Mouse (Mus musculus) hindbrain, embryonic 15.5 days (tissue): ENCODE data around the gene Stxbp1. TPM values are rescaled to one million over a fixed set of nuclear protein-coding genes. Genes with fewer than 3 reads are reported as not detected.
"Not testable (repeated sequence)": the region's sequence is repeated elsewhere in the genome, so short reads cannot be mapped to it uniquely, and the experiment has no call there.

Experiments used
- ATAC-seq: fragments of 200-750 bp; cut with Nextera tagmentation; 2 replicates; pipeline ENCODE4 v1.8.0; 2017; ENCODE audit warnings: low read depth, moderate number of reproducible peaks, moderate TSS enrichment; ENCODE audit not compliant: low FRiP score
- H3K27ac ChIP-seq: fragments of 300-500 bp; sonication (generic); replicated peaks from 2 replicates; pipeline ENCODE4 v1.5.1; 2015; ENCODE audit warnings: mild to moderate bottlenecking, inconsistent platforms
- H3K27me3 ChIP-seq: fragments of 300-500 bp; sonication (generic); 2 replicates; pipeline ENCODE4 v1.6.1; 2015; ENCODE audit warnings: control low read depth, inconsistent platforms
- H3K36me3 ChIP-seq: fragments of 300-500 bp; sonication (generic); 2 replicates; pipeline ENCODE4 v1.6.1; 2015; ENCODE audit warnings: control low read depth, inconsistent platforms
- H3K4me1 ChIP-seq: fragments of 300-500 bp; sonication (generic); replicated peaks from 2 replicates; pipeline ENCODE4 v1.6.1; 2015; ENCODE audit warnings: control low read depth, inconsistent platforms
- H3K4me2 ChIP-seq: fragments of 300-500 bp; sonication (generic); 2 replicates; pipeline ENCODE4 v1.6.1; 2015; ENCODE audit warnings: moderate library complexity, mild to moderate bottlenecking, inconsistent platforms
- H3K4me3 ChIP-seq: fragments of 300-500 bp; sonication (generic); 2 replicates; pipeline ENCODE4 v1.5.1; 2015; ENCODE audit warnings: mild to moderate bottlenecking, inconsistent platforms
- H3K9ac ChIP-seq: fragments of 300-500 bp; sonication (generic); 2 replicates; pipeline ENCODE4 v1.6.1; 2015; ENCODE audit warnings: inconsistent platforms
- H3K9me3 ChIP-seq: fragments of 300-500 bp; sonication (generic); 2 replicates; pipeline ENCODE4 v1.6.1; 2016; ENCODE audit warnings: control low read depth, inconsistent platforms
- WGBS: fragments of 180-500 bp; shearing (Covaris S2); methylation state at CpG from one replicate; pipeline ENCODE4 v1.1.7; 2015; 5-methylcytosine and 5-hydroxymethylcytosine counted together
- polyA plus RNA-seq: library from polyadenylated mRNA; unstranded; fragments of >200 nt; fragmentation: Nextera tagmentation; extraction: Ambion mirVana; gene quantifications from 2 replicates; pipeline ENCODE4 v1.2.1, GENCODE M21; 2015

Gene Stxbp1
- polyA plus RNA-seq, 1 experiment from 2014 or later = 323 TPM

- Histone ChIP-seq H3K27ac (no peak overlapping the region), H3K9me3 (no peaks in the 10 kb centered on the region), H3K4me1 (peaks cover 13% of the 10 kb centered on the region), H3K4me2 (no peak overlapping the region), H3K4me3 (no peak overlapping the region), H3K27me3 (no peaks in the 10 kb centered on the region), H3K9ac (no peak overlapping the region), H3K36me3 (no peaks in the 10 kb centered on the region)
- WGBS = 66% methylated on average over 6 of the region's 6 CpGs
- ATAC-seq = no peak
These were observed 22.8 kb upstream of the Stxbp1 start for GRCm38 (mm10) chr2:32869721-32870274.

GRCm38 (mm10) chr2:32867354-32867753 is 20.3 kb upstream of the Stxbp1 start:
- H3K36me3 ChIP-seq = no peaks in the 10 kb centered on the region
- H3K4me1 ChIP-seq = no peaks in the 10 kb centered on the region
- H3K4me2 ChIP-seq = no peak overlapping the region
- H3K27ac ChIP-seq = no peak overlapping the region
- no peaks in the 10 kb centered on the region for H3K27me3 ChIP-seq
- H3K9me3 ChIP-seq = no peaks in the 10 kb centered on the region
- no peak for ATAC-seq
- WGBS = 79% methylated on average over 4 of the region's 4 CpGs
- no peak overlapping the region for H3K4me3 ChIP-seq
- H3K9ac ChIP-seq = no peak overlapping the region

- no peak for ATAC-seq
- Histone ChIP-seq H3K4me2 (no peak overlapping the region), H3K36me3 (no peaks in the 10 kb centered on the region), H3K27ac (no peak overlapping the region), H3K27me3 (no peaks in the 10 kb centered on the region), H3K9ac (no peak overlapping the region), H3K4me3 (no peak overlapping the region), H3K9me3 (no peaks in the 10 kb centered on the region), H3K4me1 (no peaks in the 10 kb centered on the region)
- 59% methylated on average over 2 of the region's 2 CpGs for WGBS
These were observed 17.7 kb upstream of the Stxbp1 start for GRCm38 (mm10) chr2:32864755-32865154.

DNA sequence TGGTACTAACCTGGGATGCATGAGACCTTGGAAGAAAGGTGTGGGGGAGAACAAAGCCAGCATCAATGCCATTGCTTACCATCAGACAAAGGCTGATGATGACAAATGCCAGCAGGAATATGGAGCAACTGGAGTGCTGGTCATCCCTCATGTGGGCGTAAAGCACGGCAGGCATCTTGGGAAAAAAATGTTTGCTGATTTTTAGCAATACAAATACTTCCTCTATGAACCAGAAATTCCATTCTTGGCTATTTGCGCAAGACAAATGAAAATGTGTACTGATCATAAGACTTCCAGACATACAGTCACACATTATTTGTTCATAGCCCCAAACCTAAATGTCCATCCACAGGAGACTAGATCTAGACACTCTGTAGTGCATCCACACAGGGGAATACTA is 16.3 kb upstream of the Stxbp1 start:
- no peak overlapping the region for H3K4me3 ChIP-seq
- no peak for ATAC-seq

GRCm38 (mm10) chr2:32860799-32861198 is 13.8 kb upstream of the Stxbp1 start:
- 78% methylated on average over 8 of the region's 8 CpGs for WGBS
- Histone ChIP-seq H3K4me2 (no peak overlapping the region), H3K27ac (no peak overlapping the region), H3K4me3 (no peak overlapping the region), H3K9me3 (no peaks in the 10 kb centered on the region), H3K4me1 (no peaks in the 10 kb centered on the region), H3K27me3 (no peaks in the 10 kb centered on the region), H3K9ac (no peak overlapping the region), H3K36me3 (no peaks in the 10 kb centered on the region)
- no peak for ATAC-seq

More for the DNA sequence above, 16.3 kb upstream of the Stxbp1 start:
- WGBS = 88% methylated on average over 3 of the region's 3 CpGs
- Histone ChIP-seq H3K9ac (no peak overlapping the region), H3K36me3 (no peaks in the 10 kb centered on the region), H3K4me2 (no peak overlapping the region), H3K9me3 (no peaks in the 10 kb centered on the region), H3K27me3 (no peaks in the 10 kb centered on the region), H3K4me1 (no peaks in the 10 kb centered on the region), H3K27ac (no peak overlapping the region)

- H3K4me2 ChIP-seq = no peak overlapping the region
- H3K36me3 ChIP-seq = no peaks in the 10 kb centered on the region
- ATAC-seq = no peak
- no peak overlapping the region for H3K27ac ChIP-seq
- no peaks in the 10 kb centered on the region for H3K27me3 ChIP-seq
- no peaks in the 10 kb centered on the region for H3K4me1 ChIP-seq
- no peak overlapping the region for H3K9ac ChIP-seq
- no peak overlapping the region for H3K4me3 ChIP-seq
- WGBS = 80% methylated on average over 5 of the region's 5 CpGs
- no peaks in the 10 kb centered on the region for H3K9me3 ChIP-seq
These were observed 12.6 kb upstream of the Stxbp1 start for GRCm38 (mm10) chr2:32859622-32860012.

GRCm38 (mm10) chr2:32859010-32859621 is 12.1 kb upstream of the Stxbp1 start:
- Histone ChIP-seq H3K4me2 (no peak overlapping the region), H3K4me3 (no peak overlapping the region), H3K27ac (no peak overlapping the region), H3K4me1 (no peaks in the 10 kb centered on the region), H3K9me3 (no peaks in the 10 kb centered on the region), H3K36me3 (no peaks in the 10 kb centered on the region), H3K9ac (no peak overlapping the region), H3K27me3 (no peaks in the 10 kb centered on the region)
- ATAC-seq = peak; percentile 52; the same call in 1 of the 2 replicates
- 45% methylated on average over 10 of the region's 10 CpGs for WGBS

DNA sequence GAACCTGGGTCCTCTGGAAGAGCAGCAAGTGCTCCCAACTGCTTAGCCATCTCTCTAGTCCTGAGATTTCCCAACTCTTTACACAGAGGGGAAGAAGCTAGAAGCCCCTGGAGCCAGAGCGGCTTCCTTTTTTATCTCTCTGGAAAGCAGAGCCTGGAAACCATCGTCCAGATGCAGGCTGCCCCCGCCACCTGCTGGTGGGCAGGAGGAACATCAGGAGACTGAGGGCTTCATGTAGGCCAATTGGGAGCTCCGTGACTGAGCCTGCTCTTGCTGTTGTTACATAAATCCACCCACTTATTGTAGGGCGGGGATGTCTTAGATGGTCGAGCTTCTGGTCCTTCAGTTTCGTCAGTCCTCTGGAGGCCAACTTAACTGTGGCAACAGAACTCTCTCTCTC is 10.5 kb upstream of the Stxbp1 start:
- H3K9ac ChIP-seq = no peak overlapping the region
- 1% methylated on average over 7 of the region's 7 CpGs for WGBS
- H3K4me3 ChIP-seq = no peak overlapping the region
- no peak overlapping the region for H3K27ac ChIP-seq
- ATAC-seq = peak; percentile 75
- no peaks in the 10 kb centered on the region for H3K27me3 ChIP-seq
- H3K36me3 ChIP-seq = no peaks in the 10 kb centered on the region
- peaks cover under 1% of the 10 kb centered on the region for H3K4me1 ChIP-seq
- no peaks in the 10 kb centered on the region for H3K9me3 ChIP-seq
- H3K4me2 ChIP-seq = no peak overlapping the region

DNA sequence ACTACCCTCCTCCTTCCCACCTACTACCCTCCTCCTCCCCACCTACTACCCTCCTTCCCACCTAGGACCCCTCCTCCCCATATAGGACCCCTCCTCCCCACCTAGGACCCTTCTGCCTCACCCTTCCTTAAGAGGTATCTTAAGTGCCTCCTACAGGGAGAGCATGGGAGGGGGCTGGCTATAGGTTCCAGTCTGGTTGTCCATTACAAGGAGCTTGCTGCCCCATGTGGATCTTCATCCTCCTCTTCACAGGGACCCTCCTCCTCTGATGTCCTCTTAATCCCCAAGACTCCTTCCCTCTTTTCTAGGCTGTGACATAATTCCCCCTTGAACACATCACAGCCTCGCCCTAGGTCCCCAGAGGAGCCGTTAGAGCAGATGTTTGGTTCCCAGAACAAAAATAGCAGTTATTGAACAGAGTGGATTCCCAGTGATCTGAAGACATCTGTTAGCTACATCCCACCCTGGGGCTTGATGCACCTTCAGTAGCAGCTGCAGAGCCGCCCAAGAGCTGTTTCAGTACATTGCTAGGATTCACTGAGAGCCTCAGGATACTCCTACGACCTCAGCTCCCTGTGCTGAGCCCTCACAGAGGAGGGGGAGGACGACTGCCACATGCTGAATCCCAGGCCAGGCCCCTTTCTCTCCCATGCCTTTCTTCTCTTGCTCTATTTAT is 8.9 kb upstream of the Stxbp1 start:
- Histone ChIP-seq H3K27ac (no peak overlapping the region), H3K4me1 (peaks cover 8% of the 10 kb centered on the region), H3K4me3 (no peak overlapping the region), H3K9me3 (no peaks in the 10 kb centered on the region), H3K36me3 (no peaks in the 10 kb centered on the region), H3K4me2 (no peak overlapping the region), H3K9ac (no peak overlapping the region), H3K27me3 (no peaks in the 10 kb centered on the region)
- no peak for ATAC-seq
- WGBS = 43% methylated on average over 5 of the region's 5 CpGs

DNA sequence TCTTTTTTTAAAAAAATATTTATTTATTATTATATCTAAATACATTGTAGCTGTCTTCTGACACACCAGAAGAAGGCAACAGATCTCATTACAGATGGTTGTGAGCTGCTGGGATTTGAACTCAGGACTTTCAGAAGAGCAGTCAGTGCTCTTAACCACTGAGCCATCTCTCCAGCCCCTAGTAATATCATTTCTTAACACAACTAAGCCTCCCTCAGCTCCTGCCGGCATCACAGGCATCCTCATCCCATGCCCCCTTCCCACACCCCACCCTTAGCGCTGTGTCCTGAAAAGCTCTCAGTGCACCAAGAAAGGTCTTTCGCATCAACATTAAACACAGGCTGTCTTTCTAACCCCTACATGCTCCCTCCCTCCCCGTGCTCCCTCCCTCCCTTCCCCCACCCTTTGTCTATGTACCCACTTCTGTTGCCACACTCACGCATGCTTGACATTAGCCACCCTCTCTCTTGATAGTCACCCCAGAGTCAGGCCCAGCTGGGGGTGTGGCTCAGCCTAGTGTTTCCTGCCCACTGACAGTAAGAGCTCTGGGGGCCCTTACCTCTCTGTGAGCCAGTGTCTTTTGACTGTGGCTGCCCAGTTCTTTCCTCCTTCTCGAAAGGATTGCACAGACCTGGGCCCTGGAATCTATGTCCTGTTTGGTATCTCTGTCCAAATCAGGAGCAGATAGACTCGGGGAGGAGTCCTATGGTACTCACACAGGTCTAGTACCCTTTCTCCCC is 8.2 kb upstream of the Stxbp1 start:
- H3K27ac ChIP-seq = no peak overlapping the region
- 70% methylated on average over 7 of the region's 7 CpGs for WGBS
- ATAC-seq = no peak
- no peaks in the 10 kb centered on the region for H3K27me3 ChIP-seq
- no peak overlapping the region for H3K9ac ChIP-seq
- H3K4me2 ChIP-seq = no peak overlapping the region
- H3K4me3 ChIP-seq = no peak overlapping the region
- peaks cover 8% of the 10 kb centered on the region for H3K4me1 ChIP-seq
- H3K36me3 ChIP-seq = no peaks in the 10 kb centered on the region
- no peaks in the 10 kb centered on the region for H3K9me3 ChIP-seq

DNA sequence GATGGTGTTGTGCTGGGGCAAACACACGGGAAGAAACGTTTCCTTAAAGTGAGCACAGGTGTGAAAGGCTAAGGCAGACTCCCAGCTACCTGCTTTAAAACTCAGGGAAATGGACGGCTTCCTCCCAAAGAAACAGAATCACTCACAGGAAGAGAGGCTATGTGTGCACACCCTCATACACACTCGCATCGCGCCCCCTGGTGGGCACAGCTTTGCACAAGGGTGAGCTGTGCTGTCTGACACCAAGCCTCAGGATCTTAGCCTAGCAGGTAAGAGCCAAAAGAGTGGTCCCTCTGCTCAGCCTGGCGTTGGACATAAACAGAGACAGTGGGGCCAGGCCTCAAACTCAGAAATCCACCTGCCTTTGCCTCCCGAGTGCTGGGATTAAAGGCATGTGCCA is 7.2 kb upstream of the Stxbp1 start:
- Histone ChIP-seq H3K27me3 (no peaks in the 10 kb centered on the region), H3K36me3 (no peaks in the 10 kb centered on the region), H3K27ac (no peak overlapping the region), H3K4me1 (peaks cover 8% of the 10 kb centered on the region), H3K4me3 (no peak overlapping the region), H3K9me3 (no peaks in the 10 kb centered on the region), H3K4me2 (no peak overlapping the region), H3K9ac (no peak overlapping the region)
- peak; percentile 52; the same call in 1 of the 2 replicates for ATAC-seq
- 2% methylated on average over 8 of the region's 8 CpGs for WGBS

- not testable (repeated sequence) for H3K27ac ChIP-seq, H3K36me3 ChIP-seq, H3K9ac ChIP-seq, ATAC-seq, H3K4me3 ChIP-seq, H3K4me1 ChIP-seq, H3K9me3 ChIP-seq, H3K4me2 ChIP-seq, H3K27me3 ChIP-seq
- WGBS = 71% methylated on average over 4 of the region's 4 CpGs
These were observed 6.7 kb upstream of the Stxbp1 start for GRCm38 (mm10) chr2:32853716-32854115.
